Comparison of ENCODE assay signal across 11 mouse cellular contexts in genomic region chr11:31694801-31695200, GRCm38 (mm10). TPM values are rescaled to one million over a fixed set of nuclear protein-coding genes. Genes with fewer than 3 reads are reported as not detected.
DNase-seq lines count a peak whose midpoint lies in the region; ATAC-seq and TF ChIP-seq lines count a peak whose summit lies in the region.
"Had no signal": no experiment of that assay in that cellular context is flagged by ENCODE, and none has a peak within 500 bp of the region (broad histone marks: within the 10 kb centered on the region; RNA-seq: fewer than 3 reads in every experiment).

No protein-coding gene starts in this region.

- 71% methylated on average over 4 of the region's 4 CpGs for WGBS in forebrain, embryonic 13.5 days
- 52% methylated on average over 4 of the region's 4 CpGs for WGBS in midbrain, embryonic 15.5 days
- 76% methylated on average over 4 of the region's 4 CpGs for WGBS in lung, adult 2 months

- peak; percentile 96 for ATAC-seq in forebrain, embryonic 13.5 days
- peak; percentile 94 for ATAC-seq in midbrain, embryonic 15.5 days (replicated peaks)
- ATAC-seq in erythroblast, adult 5-6 weeks (replicated peaks; ENCODE audit: low FRiP score, poor library complexity, severe bottlenecking), result no peak

- H3K4me3 ChIP-seq in forebrain, embryonic 13.5 days, result no peak overlapping the region
- no peak overlapping the region for H3K4me3 ChIP-seq in midbrain, embryonic 15.5 days
- H3K4me3 ChIP-seq in lung, adult 2 months (replicated peaks; ENCODE audit: extremely low read depth, low read depth, low read length), result no peak overlapping the region
- H3K4me3 ChIP-seq: limb, embryonic 15.5 days had no signal

- TF ChIP-seq POLR2A in lung, adult 2 months (IDR thresholded peaks at IDR 0.05; ENCODE audit: borderline replicate concordance, extremely low read depth, low read depth, low read length), result no peak

- H3K36me3 ChIP-seq in forebrain, embryonic 13.5 days (ENCODE audit: poor library complexity, severe bottlenecking), result no peaks in the 10 kb centered on the region
- H3K36me3 ChIP-seq in midbrain, embryonic 15.5 days (replicated peaks), result no peaks in the 10 kb centered on the region
- H3K36me3 ChIP-seq: G1E; limb, embryonic 15.5 days had no signal

- DNase-seq in Muller cell, postnatal 12 days (ENCODE audit: inconsistent ontology term), result peak; percentile 54
- peak; percentile 85 to 88 for DNase-seq in layer of hippocampus, adult 8-10 months (ENCODE audit: low spot score in 2 of 2)
- no peak for DNase-seq in spleen, adult 18-20 months
- DNase-seq in lung, adult 2 months, result no peak
- no peak for DNase-seq in heart, adult 11 months

- no peaks in the 10 kb centered on the region for H3K9me3 ChIP-seq in forebrain, embryonic 13.5 days (replicated peaks)
- no peaks in the 10 kb centered on the region for H3K9me3 ChIP-seq in midbrain, embryonic 15.5 days
- H3K9me3 ChIP-seq: limb, embryonic 15.5 days had no signal

- TF ChIP-seq CTCF in lung, adult 2 months (IDR thresholded peaks at IDR 0.05; ENCODE audit: insufficient read depth, low read length), result no peak

- peak overlapping the region; percentile 83 for H3K27ac ChIP-seq in forebrain, embryonic 13.5 days
- peak overlapping the region; percentile 88 for H3K27ac ChIP-seq in midbrain, embryonic 15.5 days
- H3K27ac ChIP-seq: limb, embryonic 15.5 days had no signal

- peaks cover 7% of the 10 kb centered on the region for H3K4me1 ChIP-seq in forebrain, embryonic 13.5 days
- peaks cover 10% of the 10 kb centered on the region for H3K4me1 ChIP-seq in midbrain, embryonic 15.5 days
- 0 out of 2 replicates have a peak, but pooled peaks cover 2% of the 10 kb centered on the region for H3K4me1 ChIP-seq in lung, adult 2 months (ENCODE audit: control insufficient read depth, insufficient read depth, low read length)
- H3K4me1 ChIP-seq: limb, embryonic 15.5 days had no signal

- no peaks in the 10 kb centered on the region for H3K27me3 ChIP-seq in forebrain, embryonic 13.5 days
- H3K27me3 ChIP-seq in midbrain, embryonic 15.5 days (replicated peaks), result no peaks in the 10 kb centered on the region
- H3K27me3 ChIP-seq: limb, embryonic 15.5 days had no signal

- 0 out of 2 replicates have a peak overlapping the region, but pooled peaks have one; percentile 5 for H3K4me2 ChIP-seq in forebrain, embryonic 13.5 days
- peak overlapping the region; percentile 16; the same call in 1 of the 2 replicates for H3K4me2 ChIP-seq in midbrain, embryonic 15.5 days
- H3K4me2 ChIP-seq: heart, embryonic 11.5 days; limb, embryonic 15.5 days had no signal

- H3K9ac ChIP-seq in forebrain, embryonic 13.5 days, result 0 out of 2 replicates have a peak overlapping the region, but pooled peaks have one; percentile 27
- 0 out of 2 replicates have a peak overlapping the region, but pooled peaks have one; percentile 19 for H3K9ac ChIP-seq in midbrain, embryonic 15.5 days
- H3K9ac ChIP-seq: limb, embryonic 15.5 days had no signal

RNA-seq across cellular contexts. Expression of gene Bod1, which starts 23.1 kb away (rescaled TPM):
- polyA plus RNA-seq in forebrain, embryonic 13.5 days (2015; fragmentation: Nextera tagmentation; extraction: Ambion mirVana), result 153 and 157 TPM in 2 replicates
- total RNA-seq in layer of hippocampus, adult 8-10 months (2022), result 100 to 1,000 TPM in 1 of 4 experiments, 10 to 100 TPM in 3; 91.2 to 101 (median 93.4) TPM
- 138 and 148 TPM in 2 replicates for polyA plus RNA-seq in midbrain, embryonic 15.5 days (2015; fragmentation: Nextera tagmentation; extraction: Ambion mirVana)
- 35.6 and 57.4 TPM in 2 replicates for polyA plus RNA-seq in lung, adult 2 months (2012; rRNA removed)
- total RNA-seq in erythroblast, adult 5-6 weeks (2015; ENCODE audit: low replicate concordance), result 1.9 and 4.6 TPM in 2 replicates
- 1.5 and 3.2 TPM in 2 replicates for total RNA-seq in erythroblast, adult 5-6 weeks (2017; ENCODE audit: low replicate concordance)

Comparison
In these comparisons a context has a peak if more than half of its experiments do, and no peak if none do; other contexts are left out.
1. DNase-seq: peak in Muller cell, postnatal 12 days (single experiment) and layer of hippocampus, adult 8-10 months (2 of 2); none in spleen, adult 18-20 months (0 of 2), lung, adult 2 months (single experiment) and heart, adult 11 months (single experiment).